Mouse (Mus musculus) right cerebral cortex, postnatal 4 days (tissue): Measurements from ENCODE around the gene Serpina3k.
"Not testable (repeated sequence)": the region's sequence is repeated elsewhere in the genome, so short reads cannot be mapped to it uniquely, and the experiment has no call there.

ENCODE experiments used
- DNase-seq: peaks from one replicate; pipeline ENCODE4 v3.0.0-alpha.2; 2022

Serpina3k gene

GRCm38 (mm10) chr12:104338226-104338625 is at the start of gene Serpina3k, which contains the start of gene Serpina3m:
Gene Serpina3k (plus strand): TSS chr12:104338486.
Gene Serpina3m (plus strand): TSS chr12:104338486.
- DNase-seq, result not testable (repeated sequence)

- no peak for DNase-seq
Observed at GRCm38 (mm10) chr12:104289872-104290271, 48.4 kb upstream of the Serpina3k start.

- DNase-seq, result no peak
Observed at GRCm38 (mm10) chr12:104293963-104294362, 44.3 kb upstream of the Serpina3k start.

GRCm38 (mm10) chr12:104298049-104298448 is 40.2 kb upstream of the Serpina3k start:
- no peak for DNase-seq

GRCm38 (mm10) chr12:104305991-104306390 is 32.3 kb upstream of the Serpina3k start:
- no peak for DNase-seq

GRCm38 (mm10) chr12:104314253-104314652 is 24.0 kb upstream of the Serpina3k start, which contains the start of gene Serpina3j:
Gene Serpina3j (plus strand): TSS chr12:104314553.
- DNase-seq, result no peak

- no peak for DNase-seq
Observed at GRCm38 (mm10) chr12:104322454-104322853, 15.8 kb upstream of the Serpina3k start.

DNA sequence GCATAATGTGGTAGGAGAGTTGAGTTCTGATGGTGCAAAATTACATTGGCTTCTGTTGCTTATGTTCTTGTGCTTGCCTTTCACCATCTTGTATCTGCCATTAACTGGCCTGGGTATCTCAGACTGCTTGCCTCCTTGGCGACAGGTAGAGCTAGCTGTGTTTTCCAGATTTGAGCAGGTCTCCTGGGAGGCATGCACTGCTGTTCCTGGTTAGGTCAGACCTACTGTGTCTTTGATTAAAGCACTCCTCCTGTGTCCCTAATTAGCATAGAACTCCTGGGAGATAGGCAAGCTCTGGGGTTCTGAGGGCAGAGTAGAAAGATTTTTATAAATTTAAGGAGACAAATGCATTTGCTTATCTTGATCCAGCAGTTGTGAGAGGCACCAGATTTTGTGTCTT is 6.6 kb upstream of the Serpina3k start:
- DNase-seq, result no peak

- not testable (repeated sequence) for DNase-seq
Observed at GRCm38 (mm10) chr12:104336873-104337272, 1.4 kb upstream of the Serpina3k start.

DNA sequence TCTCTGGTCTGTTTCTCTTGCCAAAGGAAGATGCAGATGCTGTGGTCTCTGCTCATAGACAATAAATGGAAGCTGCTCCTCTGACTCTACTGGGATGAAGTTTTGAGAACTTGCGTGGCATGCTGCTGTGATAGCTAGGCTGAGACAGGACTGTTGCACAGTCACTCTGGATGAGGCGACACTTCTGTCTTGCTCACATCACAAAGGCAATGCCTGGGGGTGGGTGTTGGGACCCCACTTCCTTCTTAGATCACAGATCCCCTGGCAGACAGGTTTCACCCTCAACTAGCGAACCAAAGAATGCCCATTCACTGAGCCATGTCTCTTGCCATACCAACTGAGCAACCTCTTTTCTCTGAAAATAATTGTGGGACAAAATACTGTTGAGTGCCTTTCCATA is 419 bp downstream of the Serpina3k start:
- DNase-seq, result no peak

DNA sequence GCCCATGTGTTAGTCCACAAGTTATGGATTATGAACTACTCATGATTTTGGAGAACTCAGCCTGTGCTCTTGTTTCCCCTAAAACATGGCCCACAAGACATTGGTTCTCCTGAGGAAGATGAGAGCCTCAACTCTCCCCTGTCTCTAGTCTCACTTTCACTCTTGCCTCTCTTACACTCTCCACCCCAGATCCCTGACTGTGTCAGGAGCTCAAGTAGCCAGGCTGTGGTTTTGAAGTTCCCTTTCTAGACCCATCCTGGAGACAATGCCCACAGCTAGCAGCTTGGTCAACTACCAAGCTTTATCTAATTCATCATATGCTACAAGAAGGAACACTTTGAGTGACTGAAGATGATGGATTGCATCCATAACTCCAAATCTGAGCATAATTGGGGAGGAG is 4.2 kb downstream of the Serpina3k start:
- DNase-seq, result not testable (repeated sequence)

- DNase-seq, result no peak
Observed at GRCm38 (mm10) chr12:104345181-104345580, 6.9 kb downstream of the Serpina3k start.

- no peak for DNase-seq
Observed at GRCm38 (mm10) chr12:104345707-104346106, 7.4 kb downstream of the Serpina3k start.

DNA sequence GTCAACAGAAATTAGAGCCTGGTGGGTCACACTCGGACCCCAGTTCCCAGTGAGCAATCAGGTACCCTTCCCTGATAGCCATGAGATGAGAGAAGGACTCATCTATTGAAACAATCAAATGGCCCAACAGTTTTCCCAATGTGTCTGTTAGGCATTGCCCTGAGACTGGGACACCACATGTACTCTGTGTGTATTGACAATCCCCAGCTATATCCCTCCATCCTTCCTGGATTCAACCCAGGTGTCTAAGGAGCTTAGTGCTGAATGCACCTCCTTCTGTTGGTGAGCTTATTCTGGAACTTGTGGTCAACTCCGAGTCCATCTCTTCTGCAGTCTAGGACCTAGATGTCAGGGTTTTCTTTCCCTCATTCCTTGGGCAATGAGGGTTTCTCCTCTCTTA is 8.8 kb downstream of the Serpina3k start:
- DNase-seq, result no peak

- DNase-seq, result peak; percentile 59
Observed at GRCm38 (mm10) chr12:104351812-104352211, 13.5 kb downstream of the Serpina3k start.

- no peak for DNase-seq
Observed at GRCm38 (mm10) chr12:104356006-104356405, 17.7 kb downstream of the Serpina3k start.

GRCm38 (mm10) chr12:104369986-104370385 is 31.7 kb downstream of the Serpina3k start:
- no peak for DNase-seq

GRCm38 (mm10) chr12:104377179-104377578 is 38.9 kb downstream of the Serpina3k start:
- DNase-seq, result not testable (repeated sequence)

DNA sequence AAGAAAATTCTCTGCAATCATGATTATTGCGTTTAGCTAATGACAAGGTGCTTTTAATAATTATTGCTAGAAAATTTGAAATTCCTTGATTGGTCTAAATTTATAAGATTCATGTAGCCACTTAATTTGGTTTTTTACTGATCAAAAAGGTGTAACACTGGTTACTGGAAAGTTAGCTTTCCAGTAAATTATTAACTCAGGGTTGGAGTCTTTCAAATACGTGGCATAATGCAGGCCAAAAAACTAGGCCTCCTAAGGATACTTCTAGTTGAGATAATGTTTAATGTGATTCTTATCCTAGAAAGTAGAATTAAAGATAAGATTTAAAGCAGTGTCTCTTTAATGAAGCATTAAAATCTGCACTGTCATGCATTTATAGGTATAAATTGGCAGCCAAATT is 40.1 kb downstream of the Serpina3k start:
- DNase-seq, result not testable (repeated sequence)

DNA sequence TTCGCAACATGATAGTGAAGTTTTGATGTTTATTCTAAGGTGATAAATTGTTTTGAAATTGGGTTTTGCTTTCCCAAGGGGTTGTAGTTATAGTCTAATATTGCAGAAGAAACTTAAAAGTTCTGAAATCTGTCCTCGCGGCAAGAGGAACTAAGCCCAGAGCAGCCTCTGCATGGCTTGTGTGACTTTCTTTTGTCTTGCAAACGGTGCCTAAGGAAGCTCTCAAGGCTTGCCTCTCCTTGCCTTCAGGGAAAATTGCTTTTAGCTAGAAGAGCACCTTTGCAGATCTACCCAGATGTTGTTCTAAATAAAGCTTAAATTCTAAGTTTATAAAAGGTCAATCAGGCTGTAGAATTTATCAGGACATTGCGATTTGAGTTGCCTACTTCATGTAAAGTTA is 40.5 kb downstream of the Serpina3k start:
- DNase-seq, result not testable (repeated sequence)

DNA sequence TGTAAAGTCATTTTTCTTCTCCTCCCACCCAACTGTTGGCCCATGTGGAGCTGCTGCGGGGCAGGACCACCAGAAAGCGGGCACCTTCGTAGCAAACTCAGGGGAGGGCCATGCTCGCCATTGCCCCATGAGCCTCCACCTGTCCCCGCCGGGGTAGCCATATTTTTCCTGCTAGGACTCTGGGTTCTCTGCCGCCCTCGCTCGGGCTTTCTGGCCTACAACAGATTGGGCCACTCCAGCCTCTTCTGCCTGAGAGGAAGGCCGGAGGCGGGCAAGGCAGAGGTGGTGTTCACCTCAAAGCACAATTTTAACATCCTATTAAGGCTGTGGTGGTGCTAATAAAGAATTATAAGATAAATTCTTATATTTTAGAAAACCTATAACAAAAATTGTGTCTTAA is 41.6 kb downstream of the Serpina3k start:
- no peak for DNase-seq

GRCm38 (mm10) chr12:104381071-104381604 is 42.9 kb downstream of the Serpina3k start:
- not testable (repeated sequence) for DNase-seq

- DNase-seq, result not testable (repeated sequence)
Observed at GRCm38 (mm10) chr12:104385987-104386386, 47.7 kb downstream of the Serpina3k start.

DNA sequence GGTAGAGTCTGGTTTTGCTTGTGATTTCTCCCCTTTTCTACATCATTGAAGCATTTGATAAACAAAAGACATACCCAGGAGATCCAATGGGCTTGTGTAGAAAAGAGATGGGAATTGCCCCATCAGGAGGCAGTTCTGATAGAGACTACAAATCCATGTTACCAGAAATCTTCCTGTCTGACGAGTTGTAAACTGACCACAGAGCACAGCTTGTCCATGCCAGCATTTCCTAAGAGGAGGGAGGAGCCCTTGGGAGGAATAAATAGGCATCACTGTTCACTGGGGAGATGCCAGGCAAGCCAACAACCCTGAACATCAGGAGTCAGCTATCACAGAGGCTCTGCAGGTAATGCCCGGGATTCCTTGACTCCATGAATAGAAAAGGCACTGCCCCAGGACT is 48.6 kb downstream of the Serpina3k start:
- DNase-seq, result not testable (repeated sequence)

- DNase-seq, result no peak
Observed at GRCm38 (mm10) chr12:104388477-104388876, 50.2 kb downstream of the Serpina3k start.
